Comparison of ENCODE assay signal across 8 mouse cellular contexts in the genomic region with DNA sequence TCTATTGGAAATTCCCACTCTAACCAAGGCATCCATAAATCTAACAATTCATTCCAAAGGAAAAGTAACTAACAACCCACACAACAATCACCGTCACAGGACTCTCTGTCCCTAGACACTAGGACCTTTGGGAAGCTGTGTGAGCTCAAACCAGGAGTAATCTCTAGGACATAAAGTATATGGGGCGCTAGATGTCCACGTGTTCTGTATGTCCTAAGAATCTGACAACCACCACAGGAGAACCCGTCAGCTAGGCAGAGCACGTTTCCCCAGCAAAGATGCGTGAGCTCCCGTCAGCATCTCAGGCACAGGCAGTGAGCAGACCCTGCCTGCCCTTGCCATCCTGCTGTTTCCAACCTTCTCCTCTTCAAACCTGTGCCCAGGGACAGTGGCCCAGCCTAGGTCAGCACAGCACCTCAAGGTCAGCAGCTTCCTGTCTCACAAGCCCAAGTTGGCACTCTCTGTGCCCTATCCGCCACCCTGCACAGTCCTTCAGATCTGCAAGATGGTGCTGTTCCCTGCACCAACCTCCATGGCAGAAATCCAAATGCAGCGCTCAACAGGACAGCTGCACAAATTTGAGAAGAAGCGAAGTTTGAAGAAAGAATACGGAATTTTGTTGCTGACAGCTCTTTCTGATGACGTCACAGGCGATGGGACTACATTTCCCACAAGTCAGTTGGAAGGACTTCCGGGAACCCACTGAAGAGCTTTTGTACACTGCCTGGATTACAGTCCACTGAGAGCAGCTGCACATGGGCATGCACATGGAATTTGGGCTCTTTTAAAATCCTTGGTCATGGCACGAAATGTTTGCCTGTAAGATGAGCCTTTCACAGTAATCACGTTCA. TPM values are rescaled to one million over a fixed set of nuclear protein-coding genes. Genes with fewer than 3 reads are reported as not detected.
DNase-seq lines count a peak whose midpoint lies in the region; ATAC-seq and TF ChIP-seq lines count a peak whose summit lies in the region.

Zfp457 (minus strand) TSS at position 664 of the 851 bp plus-strand sequence.

- peak within 1 kb of the TSS; percentile 55; the same call in 1 of the 2 replicates for H3K27ac ChIP-seq in embryonic facial prominence, embryonic 13.5 days
- H3K27ac ChIP-seq in kidney, adult 2 months (ENCODE audit: insufficient read depth, low read depth, low read length): peak within 1 kb of the TSS; percentile 84
- H3K27ac ChIP-seq in limb, embryonic 12.5 days: no peak within 1 kb of the TSS
- peak within 1 kb of the TSS; percentile 74 for H3K27ac ChIP-seq in midbrain, embryonic 15.5 days
- peak within 1 kb of the TSS; percentile 59 for H3K27ac ChIP-seq in spleen, adult 2 months (ENCODE audit: insufficient read depth, low read length)

- H3K4me2 ChIP-seq in embryonic facial prominence, embryonic 13.5 days: peak within 1 kb of the TSS; percentile 91
- H3K4me2 ChIP-seq in limb, embryonic 12.5 days: peak within 1 kb of the TSS; percentile 91
- peak within 1 kb of the TSS; percentile 81 for H3K4me2 ChIP-seq in midbrain, embryonic 15.5 days

- no peaks in the 10 kb centered on the region for H3K9me3 ChIP-seq in embryonic facial prominence, embryonic 13.5 days
- no peaks in the 10 kb centered on the region for H3K9me3 ChIP-seq in limb, embryonic 12.5 days
- no peaks in the 10 kb centered on the region for H3K9me3 ChIP-seq in midbrain, embryonic 15.5 days

- H3K27me3 ChIP-seq in embryonic facial prominence, embryonic 13.5 days: no peaks in the 10 kb centered on the region
- H3K27me3 ChIP-seq in kidney, adult 2 months (replicated peaks; ENCODE audit: control insufficient read depth, insufficient read depth, low read length): no peaks in the 10 kb centered on the region
- no peaks in the 10 kb centered on the region for H3K27me3 ChIP-seq in limb, embryonic 12.5 days
- no peaks in the 10 kb centered on the region for H3K27me3 ChIP-seq in midbrain, embryonic 15.5 days (replicated peaks)
- no peaks in the 10 kb centered on the region for H3K27me3 ChIP-seq in spleen, adult 2 months (ENCODE audit: control insufficient read depth, insufficient read depth, low read length)

- TF ChIP-seq POLR2A in kidney, adult 2 months (IDR thresholded peaks at IDR 0.05; ENCODE audit: low read depth, low read length): no peak
- TF ChIP-seq POLR2A in spleen, adult 2 months (IDR thresholded peaks at IDR 0.05; ENCODE audit: low read depth, low read length): peak; percentile 69

- peak within 1 kb of the TSS; percentile 90 for H3K9ac ChIP-seq in embryonic facial prominence, embryonic 13.5 days
- H3K9ac ChIP-seq in limb, embryonic 12.5 days (replicated peaks): peak within 1 kb of the TSS; percentile 75
- H3K9ac ChIP-seq in midbrain, embryonic 15.5 days: peak within 1 kb of the TSS; percentile 74

- ATAC-seq in embryonic facial prominence, embryonic 13.5 days (ENCODE audit: insufficient number of reproducible peaks, insufficient read depth, low FRiP score, low TSS enrichment, low read depth): peak; percentile 95
- peak; percentile 96 for ATAC-seq in limb, embryonic 12.5 days (ENCODE audit: insufficient number of reproducible peaks, insufficient read depth, low FRiP score, low TSS enrichment, low read depth)
- peak; percentile 100 for ATAC-seq in midbrain, embryonic 15.5 days (replicated peaks)

- DNase-seq in 3134 (ENCODE audit: extremely low read depth, insufficient read length, low spot score): peak; percentile 78
- peak; percentile 85 to 86 for DNase-seq in adrenal gland, postnatal 36 days
- DNase-seq in heart, adult 18-20 months: peak; percentile 93 to 97
- DNase-seq in kidney, adult 2 months: peak; percentile 95
- DNase-seq in spleen, adult 2 months (ENCODE audit: low read depth in 1 of 2, low spot score in 2 of 2): peak; percentile 78 to 83

- TF ChIP-seq CTCF in kidney, adult 2 months (conservative IDR thresholded peaks at IDR 0.05; ENCODE audit: insufficient read depth, insufficient read length, low read depth, low read length): no peak
- no peak for TF ChIP-seq CTCF in spleen, adult 2 months (IDR thresholded peaks at IDR 0.05; ENCODE audit: extremely low read depth, insufficient read depth, insufficient read length, insufficient replicate concordance)

- H3K36me3 ChIP-seq in embryonic facial prominence, embryonic 13.5 days: no peaks in the 10 kb centered on the region
- no peaks in the 10 kb centered on the region for H3K36me3 ChIP-seq in kidney, adult 2 months (ENCODE audit: control insufficient read depth, insufficient read depth, low read length)
- H3K36me3 ChIP-seq in limb, embryonic 12.5 days: no peaks in the 10 kb centered on the region
- H3K36me3 ChIP-seq in midbrain, embryonic 15.5 days (replicated peaks): no peaks in the 10 kb centered on the region
- H3K36me3 ChIP-seq in spleen, adult 2 months (ENCODE audit: control insufficient read depth, insufficient read depth, low read length): no peaks in the 10 kb centered on the region

- peaks cover 6% of the 10 kb centered on the region for H3K4me1 ChIP-seq in embryonic facial prominence, embryonic 13.5 days
- H3K4me1 ChIP-seq in kidney, adult 2 months (ENCODE audit: control insufficient read depth, insufficient read depth, low read length): no peaks in the 10 kb centered on the region; the same call in 1 of the 2 replicates
- H3K4me1 ChIP-seq in limb, embryonic 12.5 days (replicated peaks): peaks cover 6% of the 10 kb centered on the region; the same call in 1 of the 2 replicates
- peaks cover 11% of the 10 kb centered on the region for H3K4me1 ChIP-seq in midbrain, embryonic 15.5 days
- no peaks in the 10 kb centered on the region for H3K4me1 ChIP-seq in spleen, adult 2 months (ENCODE audit: control insufficient read depth, insufficient read depth, insufficient read length)

- 9% methylated on average over 16 of the region's 16 CpGs for WGBS in embryonic facial prominence, embryonic 13.5 days
- 4% methylated on average over 16 of the region's 16 CpGs for WGBS in kidney, adult 2 months
- WGBS in limb, embryonic 12.5 days: 12% methylated on average over 16 of the region's 16 CpGs
- 13% methylated on average over 16 of the region's 16 CpGs for WGBS in midbrain, embryonic 15.5 days
- 7% methylated on average over 16 of the region's 16 CpGs for WGBS in spleen, adult 2 months

- peak within 1 kb of the TSS; percentile 75 for H3K4me3 ChIP-seq in embryonic facial prominence, embryonic 13.5 days
- peak within 1 kb of the TSS; percentile 81 for H3K4me3 ChIP-seq in kidney, adult 2 months (ENCODE audit: insufficient read depth, low read depth, low read length)
- peak within 1 kb of the TSS; percentile 68 for H3K4me3 ChIP-seq in limb, embryonic 12.5 days (replicated peaks)
- H3K4me3 ChIP-seq in midbrain, embryonic 15.5 days: peak within 1 kb of the TSS; percentile 82
- peak within 1 kb of the TSS; percentile 83 for H3K4me3 ChIP-seq in spleen, adult 2 months (ENCODE audit: extremely low read depth, insufficient read depth, insufficient read length)

RNA-seq across cellular contexts. Expression of gene Zfp457, which starts in this region (rescaled TPM):
- total RNA-seq in adrenal gland, postnatal 36 days (2021): 1 to 10 TPM; 2.4 to 3.7 TPM
- 0.41 and 1.1 TPM in 2 replicates for polyA plus RNA-seq in embryonic facial prominence, embryonic 13.5 days (2015; fragmentation: Nextera tagmentation; extraction: Ambion mirVana)
- 1 to 10 TPM; 3.2 to 4.2 TPM for total RNA-seq in heart, adult 18-20 months (2021)
- 2.0 and 2.1 TPM in 2 replicates for polyA plus RNA-seq in kidney, adult 2 months (2012; rRNA removed)
- 0.47 and 0.58 TPM in 2 replicates for polyA plus RNA-seq in limb, embryonic 12.5 days (2016; fragmentation: Nextera tagmentation; extraction: Ambion mirVana)
- polyA plus RNA-seq in midbrain, embryonic 15.5 days (2015; fragmentation: Nextera tagmentation; extraction: Ambion mirVana): 0.91 and 1.5 TPM in 2 replicates
- polyA plus RNA-seq in spleen, adult 2 months (2012; rRNA removed): 0.90 and 1.1 TPM in 2 replicates

Comparison
In these comparisons a context has a peak if more than half of its experiments do, and no peak if none do; other contexts are left out.
1. Peak in ATAC-seq, H3K4me3 ChIP-seq, H3K9ac ChIP-seq and H3K4me2 ChIP-seq in limb, embryonic 12.5 days; RNA of the gene not detected or under 1 TPM.